Mouse (Mus musculus) small intestine, adult 2 months (tissue): Measurements from ENCODE around the gene Tecpr2.

Source experiments
- CTCF ChIP-seq: fragments of 200-500 bp; IDR thresholded peaks from 2 replicates; pipeline ENCODE4 v1.5.1; 2012; ENCODE audit warnings: low read depth, mild to moderate bottlenecking, control low read depth, inconsistent platforms, low read length, moderate library complexity, mixed read lengths; ENCODE audit not compliant: insufficient replicate concordance, insufficient read length; ENCODE audit errors: extremely low read depth
- POLR2A ChIP-seq: fragments of 200-500 bp; IDR thresholded peaks from 2 replicates; pipeline ENCODE4 v1.6.1; 2012; ENCODE audit warnings: low read depth, mild to moderate bottlenecking, control low read depth, inconsistent platforms, low read length, moderate library complexity

DNA sequence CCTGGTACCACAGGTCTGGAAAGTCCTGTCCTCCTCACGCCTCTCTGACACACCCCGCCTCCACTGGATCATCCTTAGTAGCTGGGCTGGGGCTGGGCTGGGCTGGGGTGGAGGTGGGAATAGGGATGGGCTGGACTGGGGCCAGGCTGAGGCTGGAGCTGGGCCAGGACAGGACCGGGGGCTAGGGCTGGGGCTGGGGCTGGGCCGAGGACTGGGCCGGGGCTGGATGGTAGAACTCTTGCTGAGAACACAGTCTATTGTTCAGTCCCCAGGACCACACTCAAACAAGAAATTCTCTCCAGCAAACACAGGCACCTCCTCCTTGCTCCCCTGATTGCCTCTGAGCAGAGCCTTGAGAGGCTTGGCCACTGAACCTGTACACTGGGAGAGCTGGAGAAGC, 117.3 kb downstream of the Tecpr2 start:
- TF ChIP-seq POLR2A (no peak), CTCF (no peak)
